Mouse (Mus musculus) cerebellum, adult 18-20 months (tissue): ENCODE results near the gene Coasy.
A peak's percentile ranks its signal among the peaks of the same experiment; 100 is the strongest.

ENCODE experiments used
- DNase-seq, 2 experiments: peaks; one replicate each; pipeline ENCODE4 v3.0.0; 2021

Coasy gene

DNA sequence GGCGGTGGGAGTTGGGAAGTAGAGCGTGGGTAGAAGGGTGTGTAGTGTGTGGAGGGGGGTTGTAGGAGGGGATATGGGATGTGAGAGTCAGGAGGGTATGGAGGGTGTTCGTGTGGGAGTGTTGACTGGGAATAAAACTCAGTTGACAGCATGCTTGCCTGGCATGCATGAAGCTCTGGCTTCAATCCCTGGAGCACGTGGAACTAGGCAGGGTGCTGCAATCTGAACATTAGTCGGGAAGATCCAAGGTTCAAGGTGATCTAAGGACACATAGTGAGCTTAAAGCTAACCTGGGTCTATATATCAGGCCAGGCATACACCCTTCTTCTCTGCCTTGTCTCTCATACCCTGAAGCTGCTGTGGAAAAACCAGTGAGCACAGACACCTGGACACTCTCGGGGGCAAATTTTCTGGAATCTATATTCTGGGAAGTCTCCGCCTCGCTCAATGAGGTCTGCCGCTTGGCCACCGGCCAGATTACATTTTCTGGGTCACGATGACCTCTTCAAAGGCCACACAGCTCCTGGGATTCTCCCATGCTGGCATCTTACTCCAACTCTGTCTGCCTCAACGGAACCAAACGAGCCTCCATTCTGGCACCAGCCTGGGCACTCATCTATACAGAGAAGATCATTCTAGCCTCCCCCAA, 52.0 kb downstream of the Coasy start:
- DNase-seq = peak in 1 of 2 experiments; percentile 37
